Mouse (Mus musculus): ENCODE results near the gene Nepn. TPM values are rescaled to one million over a fixed set of nuclear protein-coding genes. Genes with fewer than 3 reads are reported as not detected.
"Not testable (repeated sequence)": the region's sequence is repeated elsewhere in the genome, so short reads cannot be mapped to it uniquely, and the experiment has no call there.

The Nepn gene
- not detected for total RNA-seq (2021)

GRCm38 (mm10) chr10:52388922-52389430, at the start of gene Nepn:
Gene Nepn (plus strand): TSS chr10:52388972.
- intact Hi-C loops (cut with DNase I): loop anchor here (5.0 to 10.0 kb wide), 2 partner anchors 284 to 597 kb away; no protein-coding TSS in a partner anchor
- no peak for DNase-seq

GRCm38 (mm10) chr10:52343324-52343723, 45.4 kb upstream of the Nepn start:
- intact Hi-C loops (cut with DNase I); DNase-seq: not testable (repeated sequence)

GRCm38 (mm10) chr10:52353184-52353583, 35.6 kb upstream of the Nepn start:
- intact Hi-C loops (cut with DNase I): no loop called here

GRCm38 (mm10) chr10:52358467-52358866, 30.3 kb upstream of the Nepn start, which contains the start of gene Gm26741:
Gene Gm26741 (plus strand): TSS chr10:52358767.
- intact Hi-C loops (cut with DNase I): no loop called here
- DNase-seq: no peak

More at GRCm38 (mm10) chr10:52353184-52353583, 35.6 kb upstream of the Nepn start:
- peak; percentile 10 for DNase-seq

GRCm38 (mm10) chr10:52360241-52360735, 28.5 kb upstream of the Nepn start:
- DNase-seq: no peak
- intact Hi-C loops (cut with DNase I): no loop called here

- no peak for DNase-seq
- intact Hi-C loops (cut with DNase I): no loop called here
Observed at GRCm38 (mm10) chr10:52360862-52361609, 27.7 kb upstream of the Nepn start.

- intact Hi-C loops (cut with DNase I): no loop called here
- no peak for DNase-seq
Observed at GRCm38 (mm10) chr10:52368376-52368775, 20.4 kb upstream of the Nepn start.

GRCm38 (mm10) chr10:52373834-52374233, 14.9 kb upstream of the Nepn start:
- intact Hi-C loops (cut with DNase I): no loop called here
- DNase-seq: no peak

GRCm38 (mm10) chr10:52374651-52375050, 14.1 kb upstream of the Nepn start:
- intact Hi-C loops (cut with DNase I): no loop called here
- no peak for DNase-seq

- no peak for DNase-seq
- intact Hi-C loops (cut with DNase I): no loop called here
Observed at GRCm38 (mm10) chr10:52376422-52376821, 12.3 kb upstream of the Nepn start.

GRCm38 (mm10) chr10:52377813-52378212, 11.0 kb upstream of the Nepn start:
- intact Hi-C loops (cut with DNase I): no loop called here
- no peak for DNase-seq

- DNase-seq: peak; percentile 18
Observed at GRCm38 (mm10) chr10:52381321-52381801, 7.4 kb upstream of the Nepn start.

GRCm38 (mm10) chr10:52381845-52382591, 6.8 kb upstream of the Nepn start, which contains the start of gene Gopc:
Gene Gopc (minus strand): TSS chr10:52382124.
- DNase-seq: peak; percentile 98
- intact Hi-C loops (cut with DNase I): loop anchor here (5.0 to 10.0 kb wide), 2 partner anchors 165 to 277 kb away; no protein-coding TSS in a partner anchor

More at GRCm38 (mm10) chr10:52381321-52381801, 7.4 kb upstream of the Nepn start:
- intact Hi-C loops (cut with DNase I): loop anchor here (5.0 to 10.0 kb wide), 2 partner anchors 164 to 277 kb away; no protein-coding TSS in a partner anchor

GRCm38 (mm10) chr10:52383022-52383421, 5.8 kb upstream of the Nepn start:
- DNase-seq: no peak
- intact Hi-C loops (cut with DNase I): loop anchor here (5.0 to 10.0 kb wide), 2 partner anchors 166 to 278 kb away; no protein-coding TSS in a partner anchor

- no peak for DNase-seq
- intact Hi-C loops (cut with DNase I): loop anchor here (5.0 to 10.0 kb wide), 2 partner anchors 166 to 279 kb away; no protein-coding TSS in a partner anchor
Observed at GRCm38 (mm10) chr10:52383522-52383921, 5.2 kb upstream of the Nepn start.

- intact Hi-C loops (cut with DNase I): loop anchor here (5.0 to 10.0 kb wide), 3 partner anchors 168 to 593 kb away; no protein-coding TSS in a partner anchor
- DNase-seq: peak; percentile 52
Observed at GRCm38 (mm10) chr10:52384823-52385610, 3.8 kb upstream of the Nepn start.

- intact Hi-C loops (cut with DNase I): loop anchor here (5.0 to 10.0 kb wide), 2 partner anchors 282 to 595 kb away; no protein-coding TSS in a partner anchor
- no peak for DNase-seq
Observed at GRCm38 (mm10) chr10:52387192-52387591, 1.6 kb upstream of the Nepn start.

GRCm38 (mm10) chr10:52389438-52389837, 666 bp downstream of the Nepn start:
- no peak for DNase-seq
- intact Hi-C loops (cut with DNase I): loop anchor here (5.0 to 10.0 kb wide), 2 partner anchors 285 to 597 kb away; no protein-coding TSS in a partner anchor

GRCm38 (mm10) chr10:52391208-52391607, 2.4 kb downstream of the Nepn start:
- DNase-seq: no peak
- intact Hi-C loops (cut with DNase I): no loop called here

- DNase-seq: no peak
- intact Hi-C loops (cut with DNase I): no loop called here
Observed at GRCm38 (mm10) chr10:52396647-52397046, 7.9 kb downstream of the Nepn start.

Measured in left cerebral cortex, postnatal 4 days (tissue).